Mouse (Mus musculus): ENCODE measurements at regions not wholly inside any gene's neighbourhood (a gene's known extent, or its start where the extent isn't known, plus 50 kb on each side); places are given as distances from the start of the nearest gene placed in this dataset.

- no peak for TF ChIP-seq POLR2A (IDR thresholded peaks at IDR 0.05; ENCODE audit: low read depth, low read length)
- no peak for TF ChIP-seq CTCF (IDR thresholded peaks at IDR 0.05; ENCODE audit: extremely low read depth, insufficient read length, insufficient replicate concordance, low read depth, low read length)
- Histone ChIP-seq H3K4me3 (ENCODE audit: low read depth, low read length) (no peak overlapping the region), H3K27me3 (ENCODE audit: control insufficient read depth, insufficient read depth, low read length) (no peaks in the 10 kb centered on the region), H3K4me1 (ENCODE audit: control insufficient read depth, insufficient read depth, insufficient read length, low read length) (no peaks in the 10 kb centered on the region), H3K27ac (ENCODE audit: insufficient read depth, low read depth, low read length) (no peak overlapping the region), H3K36me3 (ENCODE audit: control insufficient read depth, insufficient read depth, low read length) (no peaks in the 10 kb centered on the region)
- 62% methylated on average over 10 of the region's 10 CpGs for WGBS
These were observed 209.5 kb upstream of the Gm4791 start for GRCm38 (mm10) chr9:46789036-46789435.

GRCm38 (mm10) chr9:46788456-46788855, 210.1 kb upstream of the Gm4791 start:
- Histone ChIP-seq H3K4me3 (ENCODE audit: low read depth, low read length) (no peak overlapping the region), H3K36me3 (ENCODE audit: control insufficient read depth, insufficient read depth, low read length) (no peaks in the 10 kb centered on the region), H3K27me3 (ENCODE audit: control insufficient read depth, insufficient read depth, low read length) (no peaks in the 10 kb centered on the region), H3K27ac (ENCODE audit: insufficient read depth, low read depth, low read length) (no peak overlapping the region), H3K4me1 (ENCODE audit: control insufficient read depth, insufficient read depth, insufficient read length, low read length) (no peaks in the 10 kb centered on the region)
- 87% methylated on average over 5 of the region's 5 CpGs for WGBS
- TF ChIP-seq POLR2A (IDR thresholded peaks at IDR 0.05; ENCODE audit: low read depth, low read length) (no peak), CTCF (IDR thresholded peaks at IDR 0.05; ENCODE audit: extremely low read depth, insufficient read length, insufficient replicate concordance, low read depth, low read length) (no peak)

DNA sequence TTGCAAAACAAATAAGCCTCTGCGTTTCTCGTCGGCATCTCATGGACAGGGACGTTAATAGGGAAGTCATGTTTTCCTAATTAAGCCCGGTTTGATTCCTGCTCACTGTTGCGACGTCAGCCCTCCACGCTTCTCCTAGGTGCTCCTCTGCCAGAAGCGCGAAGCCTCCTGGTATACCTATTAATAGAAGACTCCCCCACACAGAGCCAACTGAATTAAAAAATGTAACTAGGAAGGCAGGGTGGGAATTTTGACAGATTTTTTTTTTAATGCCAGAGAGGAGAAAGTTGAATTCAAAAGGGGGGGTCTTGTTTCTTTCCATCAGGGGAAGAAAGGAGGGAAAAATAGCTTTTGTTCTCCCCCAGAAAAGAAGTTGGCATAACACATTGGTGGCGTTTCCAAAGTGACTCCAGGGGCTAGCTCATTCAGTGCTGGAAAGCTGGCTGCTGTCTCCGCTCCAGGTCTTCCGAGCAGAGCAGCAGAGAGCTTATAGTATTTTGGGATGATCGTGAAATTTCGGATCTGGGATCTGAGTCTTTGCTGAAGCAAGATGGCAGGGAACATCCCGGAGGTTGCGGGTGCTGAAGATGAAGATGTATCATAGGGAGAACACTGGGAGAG, 214.1 kb upstream of the Gm4791 start:
- Histone ChIP-seq H3K27me3 (ENCODE audit: control insufficient read depth, insufficient read depth, low read length) (no peaks in the 10 kb centered on the region; the same call in 1 of the 2 replicates), H3K4me1 (ENCODE audit: control insufficient read depth, insufficient read depth, insufficient read length, low read length) (no peaks in the 10 kb centered on the region), H3K27ac (ENCODE audit: insufficient read depth, low read depth, low read length) (no peak overlapping the region), H3K36me3 (ENCODE audit: control insufficient read depth, insufficient read depth, low read length) (no peaks in the 10 kb centered on the region), H3K4me3 (ENCODE audit: low read depth, low read length) (no peak overlapping the region)
- TF ChIP-seq POLR2A (IDR thresholded peaks at IDR 0.05; ENCODE audit: low read depth, low read length), result no peak
- WGBS, result 88% methylated on average over 17 of the region's 17 CpGs

DNA sequence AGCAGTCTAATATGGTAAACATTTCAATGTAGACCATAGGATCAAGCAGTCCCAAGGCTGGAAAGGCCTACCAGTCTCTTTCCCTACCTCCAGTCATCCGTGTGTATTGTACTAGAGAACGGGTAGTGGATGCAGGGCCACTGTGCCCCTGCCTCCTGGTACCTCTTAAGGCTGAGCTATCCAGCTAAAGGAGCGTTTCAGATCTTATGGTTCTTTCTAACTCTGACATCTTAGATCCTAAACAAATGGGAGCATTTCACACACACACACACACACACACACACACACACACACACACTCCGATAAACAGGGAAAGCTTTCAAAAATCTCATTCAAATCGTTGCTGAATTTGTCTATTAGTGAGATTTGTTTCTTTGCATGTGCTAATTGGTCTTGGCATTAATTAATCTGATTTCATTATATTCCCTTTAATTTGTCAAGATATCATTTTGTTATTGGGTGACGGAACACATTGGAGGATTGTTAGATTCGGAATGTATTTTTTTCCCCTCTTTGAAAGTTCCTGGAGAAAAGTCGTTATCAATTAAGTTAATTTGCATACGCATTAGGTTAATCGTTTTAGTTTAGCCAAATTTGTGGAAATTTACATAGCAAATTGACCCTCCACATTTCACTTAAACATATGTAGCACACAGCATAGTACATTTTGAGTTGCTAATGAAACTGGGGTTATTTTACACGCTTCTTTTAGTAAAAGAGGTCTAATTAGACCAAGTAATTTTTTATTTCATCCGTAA, 214.8 kb upstream of the Gm4791 start:
- TF ChIP-seq CTCF (IDR thresholded peaks at IDR 0.05; ENCODE audit: extremely low read depth, insufficient read length, insufficient replicate concordance, low read depth, low read length) (no peak), POLR2A (IDR thresholded peaks at IDR 0.05; ENCODE audit: low read depth, low read length) (no peak)
- no peaks in the 10 kb centered on the region for H3K4me1 ChIP-seq (ENCODE audit: control insufficient read depth, insufficient read depth, insufficient read length, low read length)
- H3K36me3 ChIP-seq (ENCODE audit: control insufficient read depth, insufficient read depth, low read length), result no peaks in the 10 kb centered on the region
- WGBS, result 88% methylated on average over 12 of the region's 12 CpGs
- H3K27me3 ChIP-seq (ENCODE audit: control insufficient read depth, insufficient read depth, low read length), result no peaks in the 10 kb centered on the region; the same call in 1 of the 2 replicates
- H3K4me3 ChIP-seq (ENCODE audit: low read depth, low read length), result no peak overlapping the region
- H3K27ac ChIP-seq (ENCODE audit: insufficient read depth, low read depth, low read length), result no peak overlapping the region

DNA sequence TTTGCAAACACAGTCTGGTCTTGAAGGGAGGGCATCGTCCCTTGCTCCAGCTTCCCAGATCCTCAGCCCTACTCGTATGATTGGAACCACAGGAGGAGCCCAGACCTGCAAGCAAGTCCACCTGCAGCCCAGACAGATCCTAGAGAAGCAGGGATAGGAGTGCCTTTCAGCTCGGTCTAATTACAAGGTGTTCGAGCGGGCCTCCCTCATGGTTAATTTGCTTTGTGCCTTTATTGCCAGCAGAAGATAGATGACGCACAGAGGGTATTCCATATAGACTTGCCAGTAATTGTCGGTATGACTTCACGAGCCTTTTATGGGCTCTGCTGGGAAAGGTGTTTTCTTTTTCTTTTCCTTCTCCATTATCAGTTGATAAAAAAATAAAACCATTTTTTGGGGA, 216.9 kb upstream of the Gm4791 start:
- TF ChIP-seq POLR2A (IDR thresholded peaks at IDR 0.05; ENCODE audit: low read depth, low read length), result no peak
- TF ChIP-seq CTCF (IDR thresholded peaks at IDR 0.05; ENCODE audit: extremely low read depth, insufficient read length, insufficient replicate concordance, low read depth, low read length), result no peak
- no peak overlapping the region for H3K27ac ChIP-seq (ENCODE audit: insufficient read depth, low read depth, low read length)
- no peak overlapping the region for H3K4me3 ChIP-seq (ENCODE audit: low read depth, low read length)
- no peaks in the 10 kb centered on the region for H3K4me1 ChIP-seq (ENCODE audit: control insufficient read depth, insufficient read depth, insufficient read length, low read length)
- 71% methylated on average over 8 of the region's 8 CpGs for WGBS
- H3K36me3 ChIP-seq (ENCODE audit: control insufficient read depth, insufficient read depth, low read length), result no peaks in the 10 kb centered on the region
- no peaks in the 10 kb centered on the region; the same call in 1 of the 2 replicates for H3K27me3 ChIP-seq (ENCODE audit: control insufficient read depth, insufficient read depth, low read length)

DNA sequence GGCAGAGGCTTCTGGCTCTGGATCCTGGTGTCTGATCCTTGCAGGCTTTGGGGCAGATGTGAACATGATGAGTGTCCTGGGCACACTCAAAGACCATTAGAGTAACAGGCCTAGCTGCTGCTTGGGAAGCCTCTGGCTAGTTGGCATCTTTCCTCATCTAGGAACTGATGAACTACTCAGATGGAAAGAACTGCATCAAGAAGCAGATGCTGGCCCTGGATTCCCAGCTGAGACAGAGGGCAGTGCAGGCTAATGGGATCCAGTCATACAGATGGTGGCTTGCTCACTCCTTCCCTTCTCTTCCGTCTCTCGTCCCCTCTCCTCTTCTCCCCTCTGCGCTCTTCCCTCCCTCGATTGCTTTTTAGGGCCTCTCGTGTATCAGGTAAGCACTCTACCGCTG, 219.8 kb upstream of the Gm4791 start:
- TF ChIP-seq CTCF (IDR thresholded peaks at IDR 0.05; ENCODE audit: extremely low read depth, insufficient read length, insufficient replicate concordance, low read depth, low read length), result no peak
- no peak for TF ChIP-seq POLR2A (IDR thresholded peaks at IDR 0.05; ENCODE audit: low read depth, low read length)
- Histone ChIP-seq H3K27me3 (ENCODE audit: control insufficient read depth, insufficient read depth, low read length) (no peaks in the 10 kb centered on the region; the same call in 1 of the 2 replicates), H3K4me1 (ENCODE audit: control insufficient read depth, insufficient read depth, insufficient read length, low read length) (no peaks in the 10 kb centered on the region), H3K4me3 (ENCODE audit: low read depth, low read length) (no peak overlapping the region), H3K36me3 (ENCODE audit: control insufficient read depth, insufficient read depth, low read length) (no peaks in the 10 kb centered on the region), H3K27ac (ENCODE audit: insufficient read depth, low read depth, low read length) (no peak overlapping the region)
- WGBS, result 74% methylated on average over 6 of the region's 6 CpGs

DNA sequence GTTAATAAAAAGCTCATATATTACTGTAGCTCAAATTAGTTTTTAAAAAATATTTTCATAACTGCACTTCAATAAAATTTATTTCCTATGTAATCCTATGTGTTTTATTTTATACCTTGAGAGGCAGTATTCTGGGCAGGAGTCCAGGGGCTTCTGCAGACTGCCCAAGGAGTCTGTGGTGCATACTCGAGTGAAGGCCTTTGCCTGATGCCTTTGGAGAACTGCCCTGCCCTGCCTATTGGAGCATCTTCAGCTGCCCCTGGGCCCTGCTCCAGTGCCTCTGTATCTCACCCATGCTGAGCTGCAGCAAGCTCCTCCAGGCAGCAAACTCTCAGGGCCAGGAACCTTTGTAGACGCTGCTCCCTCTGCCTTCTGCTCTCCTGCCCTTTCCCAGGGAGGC, 223.7 kb upstream of the Gm4791 start:
- TF ChIP-seq POLR2A (IDR thresholded peaks at IDR 0.05; ENCODE audit: low read depth, low read length), result no peak
- no peak for TF ChIP-seq CTCF (IDR thresholded peaks at IDR 0.05; ENCODE audit: extremely low read depth, insufficient read length, insufficient replicate concordance, low read depth, low read length)
- WGBS, result 59% methylated on average over 2 of the region's 2 CpGs
- Histone ChIP-seq H3K4me1 (ENCODE audit: control insufficient read depth, insufficient read depth, insufficient read length, low read length) (no peaks in the 10 kb centered on the region), H3K36me3 (ENCODE audit: control insufficient read depth, insufficient read depth, low read length) (no peaks in the 10 kb centered on the region), H3K27me3 (ENCODE audit: control insufficient read depth, insufficient read depth, low read length) (no peaks in the 10 kb centered on the region), H3K27ac (ENCODE audit: insufficient read depth, low read depth, low read length) (no peak overlapping the region), H3K4me3 (ENCODE audit: low read depth, low read length) (no peak overlapping the region)

Data from small intestine, adult 2 months (tissue).